Mouse (Mus musculus): Measurements from ENCODE around the gene Lamc2.

DNA sequence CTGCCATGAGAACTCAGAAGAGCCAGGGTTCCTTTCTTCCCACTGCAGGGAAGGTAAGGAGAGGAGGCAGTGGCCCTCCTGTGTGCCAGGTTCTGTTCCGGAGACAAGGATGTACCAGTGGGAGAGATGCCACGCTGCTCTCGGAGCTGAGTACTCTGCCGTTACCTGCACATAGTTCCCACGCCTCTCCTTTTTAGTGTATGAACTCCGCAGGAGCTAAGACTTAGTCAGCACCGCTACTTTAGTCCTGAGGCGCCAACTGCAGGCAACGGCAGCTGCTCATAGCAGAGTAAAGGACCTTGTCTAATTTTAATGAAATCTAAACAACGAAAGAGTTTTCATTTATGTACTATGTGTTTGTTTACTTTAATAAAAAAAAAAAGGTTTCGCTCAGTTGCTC, 46.0 kb downstream of the Lamc2 start:
- TF ChIP-seq POLR2A (IDR thresholded peaks at IDR 0.05; ENCODE audit: extremely low read depth, insufficient read depth, low read length) (no peak), CTCF (IDR thresholded peaks at IDR 0.05; ENCODE audit: low read depth, low read length) (no peak)
